Mouse (Mus musculus): ENCODE results near the gene Ttc22. TPM values are rescaled to one million over a fixed set of nuclear protein-coding genes. Genes with fewer than 3 reads are reported as not detected.

Gene Ttc22
- polyA plus RNA-seq (2021; fragmentation: Nextera tagmentation), result 0.36 and 0.49 TPM in 2 replicates
- long read RNA-seq, experiment 1, partial matches to known transcripts, result 13 of 13 reads
- long read RNA-seq, experiment 1, other reads (novel, unspliced or antisense), result 0 of 13 reads
- long read RNA-seq, experiment 2, partial matches to known transcripts, result 0 of 1 reads
- long read RNA-seq, experiment 2, other reads (novel, unspliced or antisense), result 1 of 1 reads

DNA sequence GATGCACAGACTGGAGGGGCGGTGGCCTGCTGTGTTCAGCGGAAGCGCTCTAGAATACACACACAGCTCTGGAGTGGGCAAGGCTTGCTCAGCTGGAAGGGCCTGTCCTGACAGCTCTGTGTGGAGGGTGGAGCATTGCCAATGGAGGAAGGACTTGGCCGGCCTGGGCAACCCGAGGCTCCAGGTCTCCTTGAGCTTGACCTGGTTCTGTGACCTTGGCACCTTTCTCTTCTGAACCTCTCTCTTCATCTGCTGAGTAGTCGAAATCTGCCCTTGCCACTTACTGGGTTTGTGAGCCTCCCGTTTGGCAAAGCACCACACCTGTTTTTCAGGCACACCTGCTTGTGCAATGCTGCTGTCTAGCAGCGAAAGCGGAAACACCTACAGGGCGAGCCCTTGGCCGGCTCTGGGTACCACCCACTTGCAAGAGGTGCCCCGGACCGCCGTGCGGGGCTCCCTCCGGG lies at the start of gene Ttc22:
TSS of gene Ttc22 (plus strand) at position 403 of the 464 bp plus-strand sequence.

GRCm38 (mm10) chr4:106617056-106617455 lies 5.2 kb upstream of the Ttc22 start, which contains the start of gene Lexm:
Lexm (minus strand) TSS chr4:106617241.

DNA sequence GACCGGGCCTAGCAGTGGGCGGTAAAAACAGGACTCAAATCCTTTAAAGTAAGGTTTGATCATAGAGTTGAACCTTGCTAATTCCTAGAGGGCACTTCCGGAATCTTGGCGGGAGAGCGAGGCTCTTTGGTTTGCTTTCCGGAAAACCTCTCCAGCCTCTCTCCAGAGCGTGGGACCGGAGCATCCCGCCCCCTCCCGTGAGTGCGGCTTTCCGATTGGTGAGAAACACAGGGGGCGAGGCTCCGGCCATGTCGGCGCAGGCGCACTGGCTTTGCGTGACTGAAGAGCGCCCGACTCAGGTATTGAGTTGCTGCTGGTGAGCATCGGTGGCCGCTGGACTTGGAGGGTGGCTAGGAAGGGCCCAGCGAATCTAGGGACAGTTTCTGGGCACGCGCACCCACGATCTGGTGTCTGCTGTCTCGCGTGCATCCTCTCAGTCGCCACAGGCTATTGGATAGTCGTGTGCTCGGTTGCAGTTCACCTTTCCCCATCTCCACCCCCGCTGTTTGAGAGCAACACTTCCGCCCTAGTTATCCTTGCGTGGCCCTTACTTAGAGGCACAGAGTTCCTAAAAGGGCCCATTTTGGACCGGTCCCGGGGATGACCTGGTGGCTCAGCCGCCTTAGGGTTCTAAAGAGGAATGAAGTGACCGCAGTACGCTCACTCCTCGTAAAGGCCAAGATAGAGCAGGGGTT lies 28.7 kb downstream of the Ttc22 start, which contains the start of gene Pars2:
TSS of gene Pars2 (plus strand) at position 237 of the 695 bp plus-strand sequence.

DNA sequence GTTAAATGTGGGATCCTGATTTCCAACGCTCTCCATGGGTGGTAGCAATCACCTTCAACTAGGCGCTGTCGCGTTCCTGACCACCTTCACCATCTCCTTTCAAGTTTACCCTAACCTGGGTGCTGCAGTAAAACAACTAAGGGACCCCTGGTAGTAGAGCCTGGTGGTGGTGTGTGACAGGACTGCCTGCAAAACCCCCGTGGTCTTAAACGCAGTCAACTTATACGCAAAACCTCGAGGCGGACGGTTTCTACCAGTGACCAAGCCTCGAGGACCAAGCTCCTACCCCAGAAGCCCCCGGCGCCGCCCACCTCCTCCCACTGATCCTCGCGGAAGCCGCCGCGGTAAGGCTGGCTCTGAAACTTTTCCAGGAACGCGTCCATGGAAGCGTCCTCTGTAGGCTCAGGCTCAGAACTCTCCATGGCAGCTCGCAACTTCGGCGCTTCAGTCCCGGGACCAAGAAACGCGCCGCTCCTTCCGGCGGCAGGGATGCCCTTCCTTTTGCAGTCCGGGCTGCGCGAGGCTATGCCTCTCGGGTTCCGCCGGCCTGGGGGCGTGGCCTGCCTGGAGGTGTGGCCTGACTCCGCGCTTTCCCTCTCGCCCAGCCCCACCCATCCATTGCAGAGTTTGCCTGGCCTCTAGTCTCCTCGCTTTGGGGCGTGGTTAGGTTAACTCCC lies 56.3 kb downstream of the Ttc22 start, which contains the start of gene Ttc4:
TSS of gene Ttc4 (minus strand) at position 503 of the 677 bp plus-strand sequence.

Other genes with a start within 250 kb of the Ttc22 start
- gene Pcsk9, start 158.1 kb upstream of the Ttc22 start, polyA plus RNA-seq (2021; fragmentation: Nextera tagmentation), result 1.9 and 4.0 TPM in 2 replicates
- not detected in 2 replicates for gene Bsnd, start 130.1 kb upstream of the Ttc22 start, polyA plus RNA-seq (2021; fragmentation: Nextera tagmentation)
- 17.9 and 23.7 TPM in 2 replicates for gene Dhcr24, start 61.4 kb upstream of the Ttc22 start, polyA plus RNA-seq (2021; fragmentation: Nextera tagmentation)
- gene Lexm, start 5.2 kb upstream of the Ttc22 start, polyA plus RNA-seq (2021; fragmentation: Nextera tagmentation), result not detected in 2 replicates
- gene Pars2, start 28.6 kb downstream of the Ttc22 start, polyA plus RNA-seq (2021; fragmentation: Nextera tagmentation), result 8.1 and 11.0 TPM in 2 replicates
- 32.5 and 43.4 TPM in 2 replicates for gene Ttc4, start 56.5 kb downstream of the Ttc22 start, polyA plus RNA-seq (2021; fragmentation: Nextera tagmentation)
- 0.23 and 0.65 TPM in 2 replicates for gene Mroh7, start 108.5 kb downstream of the Ttc22 start, polyA plus RNA-seq (2021; fragmentation: Nextera tagmentation)
- gene Fam151a, start 111.5 kb downstream of the Ttc22 start, polyA plus RNA-seq (2021; fragmentation: Nextera tagmentation), result not detected in 2 replicates
- gene Acot11, start 182.6 kb downstream of the Ttc22 start, polyA plus RNA-seq (2021; fragmentation: Nextera tagmentation), result 7.5 and 12.0 TPM in 2 replicates

Measured in left cerebral cortex, adult 6 months (tissue).